Mouse (Mus musculus) cerebellum, adult 18-20 months (tissue): ENCODE results near the gene Gm21149.
"Not testable (repeated sequence)": the region's sequence is repeated elsewhere in the genome, so short reads cannot be mapped to it uniquely, and the experiment has no call there.

Source experiments
- DNase-seq, 2 experiments: peaks; one replicate each; pipeline ENCODE4 v3.0.0; 2021

The Gm21149 gene

DNA sequence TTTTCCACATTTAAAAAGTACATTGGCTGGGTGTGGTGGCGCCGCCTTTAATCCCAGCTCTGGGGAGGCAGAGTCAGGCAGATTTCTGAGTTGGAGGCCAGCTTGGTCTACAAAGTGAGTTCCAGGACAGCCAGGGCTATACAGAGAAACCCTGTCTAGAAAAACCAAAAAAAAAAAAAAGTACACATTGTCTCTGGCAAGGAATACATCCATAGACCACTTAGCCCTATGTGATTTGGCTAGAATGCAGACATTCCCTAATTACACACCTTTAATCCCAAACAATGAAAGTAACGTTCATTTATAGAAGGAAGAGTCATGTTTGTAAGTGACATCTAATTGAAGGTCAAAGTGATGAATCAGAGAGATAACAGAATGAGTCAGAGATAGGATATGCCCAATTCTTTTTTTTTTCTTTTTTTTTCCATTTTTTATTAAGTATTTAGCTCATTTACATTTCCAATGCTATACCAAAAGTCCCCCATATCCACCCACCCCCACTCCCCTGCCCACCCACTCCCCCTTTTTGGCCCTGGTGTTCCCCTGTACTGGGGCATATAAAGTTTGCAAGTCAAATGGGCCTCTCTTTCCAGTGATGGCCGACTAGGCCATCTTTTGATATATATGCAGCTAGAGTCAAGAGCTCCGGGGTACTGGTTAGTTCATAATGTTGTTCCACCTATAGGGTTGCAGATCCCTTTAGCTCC lies 18.3 kb downstream of the Gm21149 start:
- DNase-seq: not testable (repeated sequence)
